Mouse (Mus musculus): Measurements from ENCODE around the gene 1700067P10Rik.

1700067P10Rik gene

GRCm38 (mm10) chr17:48096321-48096720 lies 7.2 kb downstream of the 1700067P10Rik start:
- no peak for ATAC-seq (ENCODE audit: low TSS enrichment)

- no peak for ATAC-seq (ENCODE audit: low TSS enrichment)
These were observed 8.1 kb downstream of the 1700067P10Rik start for GRCm38 (mm10) chr17:48097011-48097742.

GRCm38 (mm10) chr17:48097743-48098527 lies 8.8 kb downstream of the 1700067P10Rik start:
- no peak for ATAC-seq (ENCODE audit: low TSS enrichment)

GRCm38 (mm10) chr17:48098528-48098890 lies 9.4 kb downstream of the 1700067P10Rik start:
- no peak for ATAC-seq (ENCODE audit: low TSS enrichment)

- ATAC-seq (ENCODE audit: low TSS enrichment): no peak
These were observed 10.2 kb downstream of the 1700067P10Rik start for GRCm38 (mm10) chr17:48099312-48099711.

GRCm38 (mm10) chr17:48100441-48101417 lies 11.6 kb downstream of the 1700067P10Rik start:
- peak; percentile 98 for ATAC-seq (ENCODE audit: low TSS enrichment)

- ATAC-seq (ENCODE audit: low TSS enrichment): no peak
These were observed 18.2 kb downstream of the 1700067P10Rik start for GRCm38 (mm10) chr17:48107333-48107732.

- ATAC-seq (ENCODE audit: low TSS enrichment): no peak
These were observed 18.7 kb downstream of the 1700067P10Rik start for GRCm38 (mm10) chr17:48107862-48108261.

GRCm38 (mm10) chr17:48108520-48108919 lies 19.4 kb downstream of the 1700067P10Rik start:
- ATAC-seq (ENCODE audit: low TSS enrichment): no peak

- ATAC-seq (ENCODE audit: low TSS enrichment): no peak
These were observed 21.6 kb downstream of the 1700067P10Rik start for GRCm38 (mm10) chr17:48110547-48111287.

- ATAC-seq (ENCODE audit: low TSS enrichment): no peak
These were observed 29.5 kb downstream of the 1700067P10Rik start for GRCm38 (mm10) chr17:48118570-48118969.

- ATAC-seq (ENCODE audit: low TSS enrichment): peak; percentile 59; the same call in 1 of the 2 replicates
These were observed 30.5 kb downstream of the 1700067P10Rik start for GRCm38 (mm10) chr17:48119656-48120055.

- no peak for ATAC-seq (ENCODE audit: low TSS enrichment)
These were observed 31.3 kb downstream of the 1700067P10Rik start for GRCm38 (mm10) chr17:48120456-48120855.

GRCm38 (mm10) chr17:48132810-48133209 lies 43.7 kb downstream of the 1700067P10Rik start:
- ATAC-seq (ENCODE audit: low TSS enrichment): no peak

All from frontal cortex, adult (tissue).